Mouse (Mus musculus) thymus, adult 2 months (tissue): ENCODE measurements around the gene Fbxl20.

Experiments used
- CTCF ChIP-seq: fragments of 200-500 bp; IDR thresholded peaks from 2 replicates; pipeline ENCODE4 v1.5.1; 2012; ENCODE audit warnings: mild to moderate bottlenecking, control low read depth, low read length, moderate library complexity, borderline replicate concordance; ENCODE audit not compliant: control insufficient read depth, poor library complexity, insufficient read depth; ENCODE audit errors: extremely low read depth
- POLR2A ChIP-seq: fragments of 200-500 bp; IDR thresholded peaks from 2 replicates; pipeline ENCODE4 v1.6.1; 2012; ENCODE audit warnings: mild to moderate bottlenecking, low read length, control low read depth, moderate library complexity; ENCODE audit not compliant: control insufficient read depth, poor library complexity, insufficient read depth; ENCODE audit errors: extremely low read depth

- TF ChIP-seq CTCF (peak; percentile 16; the same call in 1 of the 2 replicates), POLR2A (no peak; the same call in 1 of the 2 replicates)
Measured at GRCm38 (mm10) chr11:98192901-98193805, 43.0 kb upstream of the Fbxl20 start, which contains the start of gene Med1.
